Mouse (Mus musculus) splenic B cell, adult 2 months (primary cell): Measurements from ENCODE around the gene Gm21119.
"Not testable (repeated sequence)": the region's sequence is repeated elsewhere in the genome, so short reads cannot be mapped to it uniquely, and the experiment has no call there.

Experiments used
- DNase-seq: peaks from one replicate; pipeline ENCODE4 v3.0.0-alpha.2; 2011; ENCODE audit warnings: low read depth, low spot score
- H3K27me3 ChIP-seq: 2 replicates; pipeline ENCODE4 v1.6.1; 2012; ENCODE audit warnings: mild to moderate bottlenecking, low read length, moderate library complexity, mixed read lengths; ENCODE audit not compliant: control insufficient read depth, poor library complexity, insufficient read depth, severe bottlenecking
- H3K36me3 ChIP-seq: 2 replicates; pipeline ENCODE4 v1.6.1; 2012; ENCODE audit warnings: mild to moderate bottlenecking, low read length, moderate library complexity, mixed read lengths; ENCODE audit not compliant: control insufficient read depth, poor library complexity, insufficient read depth, severe bottlenecking

Gm21119 gene

GRCm38 (mm10) chr8:20614619-20615018 lies at the start of gene Gm21119:
Gm21119 (plus strand) TSS chr8:20614919.
- H3K36me3 ChIP-seq, DNase-seq, H3K27me3 ChIP-seq: not testable (repeated sequence)

DNA sequence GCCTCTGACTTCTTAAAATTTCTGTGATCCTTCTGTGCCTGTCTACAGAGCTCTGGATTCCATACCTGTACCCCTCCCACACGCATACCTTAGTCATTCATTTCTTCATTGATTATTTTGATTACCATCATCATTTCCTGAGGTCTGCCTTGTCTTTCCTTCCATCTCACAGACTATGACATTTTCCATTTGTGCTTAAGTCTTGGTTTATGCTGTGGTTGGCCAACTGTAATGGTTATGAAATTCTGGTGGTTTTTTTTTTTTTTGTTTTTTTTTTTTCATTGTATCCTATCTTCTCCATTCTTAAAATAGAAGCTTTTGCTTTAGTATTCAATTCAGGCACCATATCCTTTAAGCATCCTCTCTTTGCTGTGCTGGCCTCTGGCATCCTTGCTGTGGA lies 48.0 kb upstream of the Gm21119 start:
- not testable (repeated sequence) for DNase-seq, H3K27me3 ChIP-seq, H3K36me3 ChIP-seq

DNA sequence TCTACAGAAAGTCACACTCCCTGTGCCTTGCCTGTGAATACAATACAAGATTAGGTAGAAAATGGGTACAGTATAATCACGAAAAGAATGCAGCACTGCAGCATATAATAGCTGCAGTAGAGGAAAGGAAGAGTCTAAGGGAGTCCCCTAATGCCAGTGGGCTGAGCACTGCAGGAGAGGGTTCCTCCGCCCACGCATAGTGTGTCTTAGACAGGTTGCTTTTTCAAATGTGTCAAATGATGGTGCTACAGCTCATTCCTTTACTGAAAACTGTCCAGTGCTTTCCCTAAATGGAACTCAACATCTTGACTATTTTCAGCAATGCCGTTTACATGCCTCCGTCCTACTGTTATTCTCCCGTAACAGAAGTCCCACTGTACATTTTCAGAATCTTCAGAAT lies 33.6 kb upstream of the Gm21119 start:
- H3K36me3 ChIP-seq, DNase-seq, H3K27me3 ChIP-seq: not testable (repeated sequence)

- not testable (repeated sequence) for H3K27me3 ChIP-seq, DNase-seq, H3K36me3 ChIP-seq
Measured at GRCm38 (mm10) chr8:20582772-20583171, 31.9 kb upstream of the Gm21119 start.

- H3K27me3 ChIP-seq, H3K36me3 ChIP-seq: not testable (repeated sequence)
- peak; percentile 0 for DNase-seq
Measured at GRCm38 (mm10) chr8:20588268-20589177, 26.2 kb upstream of the Gm21119 start.

GRCm38 (mm10) chr8:20589178-20589539 lies 25.6 kb upstream of the Gm21119 start:
- H3K27me3 ChIP-seq, H3K36me3 ChIP-seq, DNase-seq: not testable (repeated sequence)

- H3K27me3 ChIP-seq, H3K36me3 ChIP-seq: not testable (repeated sequence)
- DNase-seq: peak; percentile 3
Measured at GRCm38 (mm10) chr8:20590117-20590997, 24.4 kb upstream of the Gm21119 start.

DNA sequence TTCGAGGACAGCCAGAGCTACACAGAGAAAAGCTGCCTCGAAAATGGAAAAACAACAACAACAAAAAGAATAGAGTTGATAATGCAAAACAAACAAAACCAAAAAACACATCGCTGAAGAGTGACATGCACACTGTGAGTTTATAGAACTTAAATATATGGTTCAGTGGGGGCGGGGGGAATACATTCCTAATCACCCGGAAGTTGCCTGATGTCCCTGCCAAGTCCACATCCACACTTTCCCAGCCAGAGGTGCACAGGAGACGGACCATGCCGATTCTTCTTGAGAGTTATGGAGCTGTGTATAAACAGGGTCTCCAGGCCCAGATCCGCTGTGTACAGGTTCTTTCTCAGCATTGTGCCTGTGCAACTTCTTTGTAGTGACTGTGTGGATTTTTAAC lies 23.7 kb upstream of the Gm21119 start:
- not testable (repeated sequence) for H3K27me3 ChIP-seq, DNase-seq, H3K36me3 ChIP-seq

DNA sequence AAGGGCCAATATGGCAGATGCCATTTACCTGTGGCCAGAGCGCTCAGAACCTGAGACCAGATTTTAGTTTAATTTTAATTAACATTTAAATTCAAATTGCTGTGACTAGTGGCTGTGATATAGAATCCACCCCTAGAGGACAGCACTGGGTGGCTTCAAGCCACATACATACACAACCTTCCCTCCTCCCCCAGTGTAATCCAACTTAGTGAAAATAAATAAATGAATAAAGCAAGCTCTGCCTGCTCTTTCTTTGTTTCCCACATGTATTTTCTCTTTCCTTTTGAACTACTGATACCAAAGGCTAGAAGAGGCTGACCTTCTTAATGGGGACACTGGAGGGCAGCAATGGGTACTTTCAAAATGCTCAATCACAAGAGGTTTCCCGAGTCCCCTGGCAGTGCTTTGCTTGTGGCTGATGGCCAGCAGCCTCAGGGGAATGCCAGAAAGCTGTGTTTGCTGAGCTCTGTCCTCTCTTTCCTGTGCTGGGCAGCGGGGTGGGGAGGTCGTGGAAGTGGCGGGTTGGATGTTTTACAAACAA lies 21.9 kb upstream of the Gm21119 start:
- not testable (repeated sequence) for H3K27me3 ChIP-seq, H3K36me3 ChIP-seq, DNase-seq

- not testable (repeated sequence) for DNase-seq, H3K36me3 ChIP-seq
Measured at GRCm38 (mm10) chr8:20593841-20594240, 20.9 kb upstream of the Gm21119 start.

DNA sequence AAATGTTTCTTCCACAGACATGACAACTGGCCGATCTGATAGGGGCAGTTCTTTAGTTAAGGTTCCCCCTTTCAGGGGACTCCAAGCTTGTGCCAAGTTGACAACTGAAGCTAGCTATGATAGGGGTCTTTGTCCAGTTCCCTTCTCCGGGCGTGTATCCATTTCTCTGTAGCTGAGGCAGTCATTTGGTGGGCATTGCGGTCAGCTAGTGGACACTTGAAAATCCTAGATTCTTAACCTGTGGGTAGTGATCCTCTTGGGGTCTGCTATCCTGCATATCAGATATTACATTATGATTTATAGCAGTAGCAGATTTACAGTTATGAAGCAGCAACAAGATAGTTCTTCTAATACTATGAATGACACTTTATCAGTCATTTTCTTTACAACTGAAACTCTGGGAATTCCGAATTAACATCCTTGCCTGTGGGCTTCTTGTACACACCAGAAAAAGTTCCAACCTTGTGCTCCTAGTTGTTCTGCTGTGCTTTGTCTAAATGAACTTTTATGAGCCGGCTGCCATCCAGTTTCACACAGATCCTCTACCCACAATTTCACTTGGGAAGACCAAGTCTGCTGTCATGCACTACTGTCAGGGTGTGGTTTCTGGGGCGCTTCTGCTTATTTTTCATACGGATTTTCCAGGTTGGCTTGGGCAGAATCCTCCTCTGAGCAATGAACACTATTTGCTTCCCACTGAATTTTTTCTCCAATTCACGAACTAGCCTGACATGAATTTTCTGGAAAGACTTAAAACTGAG lies 18.5 kb upstream of the Gm21119 start:
- H3K36me3 ChIP-seq, H3K27me3 ChIP-seq, DNase-seq: not testable (repeated sequence)

More at GRCm38 (mm10) chr8:20593841-20594240, 20.9 kb upstream of the Gm21119 start:
- H3K27me3 ChIP-seq: not testable (repeated sequence)

DNA sequence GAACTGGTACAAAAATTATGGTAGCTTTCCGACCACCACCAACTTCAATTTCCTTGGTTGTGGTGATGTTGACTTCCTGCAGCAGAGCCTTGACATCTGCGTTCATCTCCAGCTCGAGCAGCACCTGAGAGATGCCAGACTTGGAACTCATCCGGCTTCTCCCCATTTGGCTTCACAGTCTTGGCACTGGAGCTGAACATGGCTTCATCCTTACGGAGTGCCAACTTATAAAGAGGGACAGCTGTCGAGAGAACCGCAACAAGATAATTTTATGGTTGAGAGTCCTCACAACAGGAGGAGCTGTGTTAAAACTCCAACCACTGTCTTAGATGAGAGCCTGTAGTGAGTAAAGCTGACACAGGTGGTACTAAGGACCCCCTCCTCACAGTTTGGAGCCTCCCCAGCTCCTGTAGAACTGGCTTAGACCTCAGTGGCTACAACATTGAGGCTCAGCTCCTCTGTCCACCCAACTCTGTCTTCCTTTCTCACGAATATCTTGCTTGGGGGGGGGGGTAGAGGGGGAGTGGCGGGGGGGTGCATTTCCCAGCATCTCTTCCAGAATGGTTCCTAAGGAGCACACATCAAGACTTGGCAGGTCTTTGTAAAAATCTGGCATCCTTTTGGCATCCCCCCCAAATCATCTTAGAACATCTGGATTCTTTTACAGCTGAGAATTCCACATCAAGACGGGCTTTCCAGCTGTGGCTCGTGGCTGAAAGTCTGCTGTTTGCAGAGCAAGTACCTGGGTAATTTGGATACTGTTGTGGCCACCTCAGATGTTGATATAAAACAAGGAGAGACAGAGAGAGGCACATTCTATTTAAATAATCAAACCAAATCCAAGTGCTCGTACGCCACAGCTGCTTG lies 17.6 kb upstream of the Gm21119 start:
- H3K36me3 ChIP-seq, H3K27me3 ChIP-seq, DNase-seq: not testable (repeated sequence)

GRCm38 (mm10) chr8:20598300-20599170 lies 16.2 kb upstream of the Gm21119 start:
- DNase-seq, H3K36me3 ChIP-seq: not testable (repeated sequence)

More at GRCm38 (mm10) chr8:20598300-20599170, 16.2 kb upstream of the Gm21119 start:
- not testable (repeated sequence) for H3K27me3 ChIP-seq
